Mouse (Mus musculus) lung, adult 2 months (tissue): ENCODE results near the gene Plin3.

Experiments
- CTCF ChIP-seq: fragments of 200-500 bp; IDR thresholded peaks from 2 replicates; pipeline ENCODE4 v1.5.1; 2011; ENCODE audit warnings: mild to moderate bottlenecking, low read length, control low read depth; ENCODE audit not compliant: insufficient read depth
- POLR2A ChIP-seq: fragments of 200-500 bp; IDR thresholded peaks from 2 replicates; pipeline ENCODE4 v1.6.1; 2011; ENCODE audit warnings: low read depth, mild to moderate bottlenecking, control low read depth, low read length, borderline replicate concordance; ENCODE audit errors: extremely low read depth

- TF ChIP-seq CTCF (no peak), POLR2A (no peak)
These were observed 48.0 kb upstream of the Plin3 start for GRCm38 (mm10) chr17:56340717-56341116.
